Mouse (Mus musculus) forebrain, embryonic 15.5 days (tissue): ENCODE data around the gene Chrm3. TPM values are rescaled to one million over a fixed set of nuclear protein-coding genes. Genes with fewer than 3 reads are reported as not detected.

ENCODE experiments used
- ATAC-seq: fragments of 200-750 bp; cut with Nextera tagmentation; replicated peaks from 2 replicates; pipeline ENCODE4 v1.8.0; 2017; ENCODE audit warnings: mild to moderate bottlenecking, moderate TSS enrichment, moderate library complexity
- H3K27ac ChIP-seq: fragments of 300-500 bp; sonication (generic); replicated peaks from 2 replicates; pipeline ENCODE4 v1.5.1; 2015; ENCODE audit warnings: mild to moderate bottlenecking, inconsistent platforms
- H3K27me3 ChIP-seq: fragments of 300-500 bp; sonication (generic); 2 replicates; pipeline ENCODE4 v1.6.1; 2015; ENCODE audit warnings: inconsistent platforms
- H3K36me3 ChIP-seq: fragments of 300-500 bp; sonication (generic); 2 replicates; pipeline ENCODE4 v1.6.1; 2015; ENCODE audit warnings: mild to moderate bottlenecking, inconsistent platforms
- H3K4me1 ChIP-seq: fragments of 300-500 bp; sonication (generic); 2 replicates; pipeline ENCODE4 v1.6.1; 2015; ENCODE audit warnings: inconsistent platforms
- H3K4me2 ChIP-seq: fragments of 300-500 bp; sonication (generic); replicated peaks from 2 replicates; pipeline ENCODE4 v1.6.1; 2015; ENCODE audit warnings: mild to moderate bottlenecking, inconsistent platforms
- H3K4me3 ChIP-seq: fragments of 300-500 bp; sonication (generic); 2 replicates; pipeline ENCODE4 v1.5.1; 2015; ENCODE audit warnings: mild to moderate bottlenecking, inconsistent platforms
- H3K9ac ChIP-seq: fragments of 300-500 bp; sonication (generic); replicated peaks from 2 replicates; pipeline ENCODE4 v1.6.1; 2015; ENCODE audit warnings: mild to moderate bottlenecking, inconsistent platforms
- H3K9me3 ChIP-seq: fragments of 300-500 bp; sonication (generic); 2 replicates; pipeline ENCODE4 v1.6.1; 2016; ENCODE audit warnings: inconsistent platforms
- WGBS: fragments of 180-500 bp; shearing (Covaris S2); methylation state at CpG from one replicate; pipeline ENCODE4 v1.1.7; 2015; ENCODE audit warnings: mixed read lengths; 5-methylcytosine and 5-hydroxymethylcytosine counted together
- polyA plus RNA-seq: library from polyadenylated mRNA; unstranded; fragments of >200 nt; fragmentation: Nextera tagmentation; extraction: Ambion mirVana; gene quantifications from 2 replicates; pipeline ENCODE4 v1.2.1, GENCODE M21; 2015

Chrm3 gene
- polyA plus RNA-seq, 1 experiment from 2014 or later, result 1.9 TPM

GRCm38 (mm10) chr13:10220403-10220802, 140.2 kb downstream of the Chrm3 start:
- H3K4me2 ChIP-seq, result no peak overlapping the region
- no peaks in the 10 kb centered on the region for H3K4me1 ChIP-seq
- H3K36me3 ChIP-seq, result no peaks in the 10 kb centered on the region
- H3K9ac ChIP-seq, result no peak overlapping the region
- no peaks in the 10 kb centered on the region for H3K27me3 ChIP-seq
- H3K27ac ChIP-seq, result no peak overlapping the region
- WGBS, result 71% methylated on average over 4 of the region's 4 CpGs
- H3K4me3 ChIP-seq, result no peak overlapping the region
- ATAC-seq, result no peak
- H3K9me3 ChIP-seq, result no peaks in the 10 kb centered on the region

- no peak for ATAC-seq
- 90% methylated on average over 2 of the region's 2 CpGs for WGBS
- Histone ChIP-seq H3K27ac (no peak overlapping the region), H3K36me3 (no peaks in the 10 kb centered on the region), H3K27me3 (no peaks in the 10 kb centered on the region), H3K4me3 (no peak overlapping the region), H3K4me2 (no peak overlapping the region), H3K9me3 (no peaks in the 10 kb centered on the region), H3K9ac (no peak overlapping the region), H3K4me1 (no peaks in the 10 kb centered on the region)
Measured at GRCm38 (mm10) chr13:10212112-10212511, 148.5 kb downstream of the Chrm3 start.

- Histone ChIP-seq H3K27me3 (no peaks in the 10 kb centered on the region), H3K4me3 (no peak overlapping the region), H3K4me2 (no peak overlapping the region), H3K36me3 (no peaks in the 10 kb centered on the region), H3K4me1 (no peaks in the 10 kb centered on the region), H3K9me3 (no peaks in the 10 kb centered on the region), H3K9ac (no peak overlapping the region), H3K27ac (no peak overlapping the region)
- WGBS, result 67% methylated on average over 1 of the region's 1 CpGs
- no peak for ATAC-seq
Measured at GRCm38 (mm10) chr13:10210522-10211244, 150.0 kb downstream of the Chrm3 start.

GRCm38 (mm10) chr13:10199206-10199956, 161.3 kb downstream of the Chrm3 start:
- ATAC-seq, result no peak
- 83% methylated on average over 6 of the region's 6 CpGs for WGBS
- no peaks in the 10 kb centered on the region for H3K4me1 ChIP-seq

GRCm38 (mm10) chr13:10189829-10190228, 170.8 kb downstream of the Chrm3 start:
- no peak overlapping the region for H3K27ac ChIP-seq
- H3K9ac ChIP-seq, result no peak overlapping the region
- 50% methylated on average over 2 of the region's 2 CpGs for WGBS
- H3K9me3 ChIP-seq, result no peaks in the 10 kb centered on the region
- H3K36me3 ChIP-seq, result no peaks in the 10 kb centered on the region
- no peak overlapping the region for H3K4me3 ChIP-seq
- H3K4me1 ChIP-seq, result no peaks in the 10 kb centered on the region
- no peak for ATAC-seq
- no peaks in the 10 kb centered on the region for H3K27me3 ChIP-seq
- no peak overlapping the region for H3K4me2 ChIP-seq

More at GRCm38 (mm10) chr13:10199206-10199956, 161.3 kb downstream of the Chrm3 start:
- H3K4me3 ChIP-seq, result no peak overlapping the region
- no peak overlapping the region for H3K4me2 ChIP-seq
- no peak overlapping the region for H3K27ac ChIP-seq
- no peak overlapping the region for H3K9ac ChIP-seq
- H3K36me3 ChIP-seq, result no peaks in the 10 kb centered on the region
- no peaks in the 10 kb centered on the region for H3K9me3 ChIP-seq
- no peaks in the 10 kb centered on the region for H3K27me3 ChIP-seq

- Histone ChIP-seq H3K36me3 (no peaks in the 10 kb centered on the region), H3K27ac (no peak overlapping the region), H3K4me3 (no peak overlapping the region), H3K9ac (no peak overlapping the region), H3K27me3 (no peaks in the 10 kb centered on the region), H3K4me2 (no peak overlapping the region), H3K9me3 (no peaks in the 10 kb centered on the region), H3K4me1 (no peaks in the 10 kb centered on the region)
- 74% methylated on average over 3 of the region's 3 CpGs for WGBS
- ATAC-seq, result peak; percentile 59
Measured at GRCm38 (mm10) chr13:10187926-10188325, 172.7 kb downstream of the Chrm3 start.

- 91% methylated on average over 4 of the region's 4 CpGs for WGBS
Measured at GRCm38 (mm10) chr13:10183837-10184236, 176.8 kb downstream of the Chrm3 start.

GRCm38 (mm10) chr13:10182756-10183155, 177.9 kb downstream of the Chrm3 start:
- Histone ChIP-seq H3K27me3 (no peaks in the 10 kb centered on the region), H3K9me3 (no peaks in the 10 kb centered on the region), H3K4me3 (no peak overlapping the region), H3K4me2 (no peak overlapping the region), H3K27ac (no peak overlapping the region), H3K36me3 (no peaks in the 10 kb centered on the region), H3K4me1 (no peaks in the 10 kb centered on the region), H3K9ac (no peak overlapping the region)
- WGBS, result 81% methylated on average over 2 of the region's 2 CpGs
- ATAC-seq, result no peak

More at GRCm38 (mm10) chr13:10183837-10184236, 176.8 kb downstream of the Chrm3 start:
- H3K9me3 ChIP-seq, result no peaks in the 10 kb centered on the region
- no peak overlapping the region for H3K4me3 ChIP-seq
- H3K9ac ChIP-seq, result no peak overlapping the region
- H3K27me3 ChIP-seq, result no peaks in the 10 kb centered on the region
- H3K27ac ChIP-seq, result no peak overlapping the region
- no peaks in the 10 kb centered on the region for H3K4me1 ChIP-seq
- no peak for ATAC-seq
- H3K4me2 ChIP-seq, result no peak overlapping the region
- no peaks in the 10 kb centered on the region for H3K36me3 ChIP-seq

- no peak for ATAC-seq
- H3K4me3 ChIP-seq, result no peak overlapping the region
- H3K9me3 ChIP-seq, result no peaks in the 10 kb centered on the region
- no peak overlapping the region for H3K9ac ChIP-seq
- no peak overlapping the region for H3K4me2 ChIP-seq
- no peaks in the 10 kb centered on the region for H3K4me1 ChIP-seq
- H3K27me3 ChIP-seq, result no peaks in the 10 kb centered on the region
- WGBS, result 93% methylated on average over 2 of the region's 2 CpGs
- H3K36me3 ChIP-seq, result no peaks in the 10 kb centered on the region
- no peak overlapping the region for H3K27ac ChIP-seq
Measured at GRCm38 (mm10) chr13:10170529-10170928, 190.1 kb downstream of the Chrm3 start.

- no peak overlapping the region for H3K27ac ChIP-seq
- no peaks in the 10 kb centered on the region for H3K4me1 ChIP-seq
- H3K9me3 ChIP-seq, result no peaks in the 10 kb centered on the region
- H3K27me3 ChIP-seq, result no peaks in the 10 kb centered on the region
- no peak overlapping the region for H3K4me2 ChIP-seq
- H3K4me3 ChIP-seq, result no peak overlapping the region
- ATAC-seq, result no peak
- no peaks in the 10 kb centered on the region for H3K36me3 ChIP-seq
- H3K9ac ChIP-seq, result no peak overlapping the region
Measured at GRCm38 (mm10) chr13:10163354-10163753, 197.3 kb downstream of the Chrm3 start.

- H3K9me3 ChIP-seq, result no peaks in the 10 kb centered on the region
- 82% methylated on average over 3 of the region's 3 CpGs for WGBS
- no peak overlapping the region for H3K9ac ChIP-seq
- H3K36me3 ChIP-seq, result no peaks in the 10 kb centered on the region
- no peak overlapping the region for H3K4me3 ChIP-seq
- H3K4me2 ChIP-seq, result no peak overlapping the region
- ATAC-seq, result no peak
- no peaks in the 10 kb centered on the region for H3K27me3 ChIP-seq
- H3K4me1 ChIP-seq, result no peaks in the 10 kb centered on the region
- H3K27ac ChIP-seq, result no peak overlapping the region
Measured at GRCm38 (mm10) chr13:10157496-10157895, 203.2 kb downstream of the Chrm3 start.

- H3K36me3 ChIP-seq, result no peaks in the 10 kb centered on the region
- no peaks in the 10 kb centered on the region for H3K9me3 ChIP-seq
- no peaks in the 10 kb centered on the region for H3K27me3 ChIP-seq
- H3K4me2 ChIP-seq, result no peak overlapping the region
- H3K9ac ChIP-seq, result no peak overlapping the region
- H3K4me1 ChIP-seq, result no peaks in the 10 kb centered on the region
- no peak overlapping the region for H3K4me3 ChIP-seq
- H3K27ac ChIP-seq, result no peak overlapping the region
- ATAC-seq, result no peak
- WGBS, result 73% methylated on average over 4 of the region's 4 CpGs
Measured at GRCm38 (mm10) chr13:10140573-10140972, 220.1 kb downstream of the Chrm3 start.
